Mouse (Mus musculus) ovary, adult 18-20 months (tissue): Measurements from ENCODE around the gene Sgk2.
"Not testable (repeated sequence)": the region's sequence is repeated elsewhere in the genome, so short reads cannot be mapped to it uniquely, and the experiment has no call there.

Source experiments
- DNase-seq: peaks from one replicate; pipeline ENCODE4 v3.0.0; 2022; ENCODE audit warnings: low spot score, mixed read lengths

The Sgk2 gene

DNA sequence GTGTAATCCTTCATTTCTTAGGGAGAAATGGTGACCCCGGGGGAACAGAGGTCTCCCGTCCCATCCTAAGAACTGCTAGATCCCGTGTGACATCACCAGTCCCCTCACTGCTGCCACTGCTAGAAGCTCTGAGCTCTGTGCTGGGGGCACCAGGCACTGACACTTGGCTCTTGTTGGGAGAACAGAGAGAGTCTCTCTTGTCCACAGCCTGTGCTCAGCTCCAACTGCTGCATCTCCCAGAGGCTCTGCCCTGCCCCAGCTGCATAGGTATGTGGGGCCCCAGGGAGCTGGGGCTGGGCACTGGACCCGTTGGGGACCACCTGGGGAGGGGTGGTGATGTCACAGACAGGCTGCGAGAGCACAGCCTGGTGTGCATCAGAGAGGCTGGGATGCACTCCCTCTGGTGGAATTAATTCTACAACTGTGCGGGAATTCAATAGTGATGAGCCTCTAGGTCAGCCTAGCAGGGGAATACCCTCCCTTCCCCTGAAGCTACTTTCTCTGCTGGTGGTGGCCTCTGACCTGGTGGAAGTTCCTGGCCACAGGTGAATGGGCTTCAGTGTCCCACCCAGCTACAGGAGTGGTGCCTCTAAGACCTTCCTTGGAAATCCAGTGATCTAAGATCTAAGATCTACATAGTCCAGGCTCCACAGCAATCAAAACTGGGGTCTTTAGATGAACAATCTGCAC is 4.4 kb downstream of the Sgk2 start:
- DNase-seq = no peak

DNA sequence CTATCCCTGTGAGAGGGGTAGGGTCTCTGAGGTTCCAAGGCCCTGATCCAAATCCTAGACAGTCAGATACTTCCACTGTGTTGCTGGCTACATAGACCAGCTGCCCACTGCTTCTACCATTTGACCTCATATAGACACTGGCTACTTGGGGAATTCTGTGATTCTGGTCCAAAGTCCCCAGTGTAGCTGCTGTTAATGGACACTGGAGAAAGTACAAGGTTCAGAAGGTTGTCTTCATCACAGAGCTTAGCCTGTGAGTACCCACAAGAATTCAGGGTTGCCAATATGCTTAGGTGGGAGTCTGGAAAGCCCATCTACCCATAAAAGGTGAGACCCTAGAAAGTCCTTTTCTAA is 4.9 kb downstream of the Sgk2 start:
- DNase-seq = no peak

DNA sequence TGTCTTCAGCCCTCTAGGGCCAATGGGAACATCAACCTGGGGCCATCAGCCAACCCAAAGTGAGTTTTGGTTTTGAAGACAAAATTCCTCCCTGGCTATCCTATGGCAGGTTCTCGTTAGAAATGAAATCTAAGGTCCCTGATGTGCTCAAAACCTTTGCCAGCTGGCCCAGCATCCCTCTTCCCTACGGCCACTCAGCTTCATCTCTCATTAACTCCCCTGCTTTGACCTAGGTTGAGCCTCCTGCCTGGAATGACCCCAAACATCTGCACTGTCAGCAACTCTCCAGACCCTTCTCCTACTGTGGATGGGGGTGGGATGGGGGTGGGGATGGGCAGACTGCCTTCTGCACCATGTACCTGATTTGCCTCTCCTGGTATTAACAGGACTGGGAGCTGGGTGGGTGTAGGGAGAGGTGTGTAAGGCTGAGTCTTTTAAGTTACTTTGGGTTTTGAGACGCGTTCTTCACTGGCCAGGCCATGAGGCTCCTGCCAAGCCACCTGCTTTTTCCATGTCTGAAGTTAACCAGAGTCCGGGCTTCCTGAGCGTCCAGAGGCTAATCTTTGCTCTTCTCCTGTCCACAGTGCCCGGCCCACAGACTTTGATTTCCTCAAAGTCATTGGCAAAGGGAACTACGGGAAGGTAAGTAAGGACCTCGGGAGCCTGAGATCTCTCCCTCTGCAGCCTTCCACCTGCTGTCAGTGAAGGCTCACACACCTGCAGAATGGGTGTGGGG is 6.9 kb downstream of the Sgk2 start:
- DNase-seq = no peak

DNA sequence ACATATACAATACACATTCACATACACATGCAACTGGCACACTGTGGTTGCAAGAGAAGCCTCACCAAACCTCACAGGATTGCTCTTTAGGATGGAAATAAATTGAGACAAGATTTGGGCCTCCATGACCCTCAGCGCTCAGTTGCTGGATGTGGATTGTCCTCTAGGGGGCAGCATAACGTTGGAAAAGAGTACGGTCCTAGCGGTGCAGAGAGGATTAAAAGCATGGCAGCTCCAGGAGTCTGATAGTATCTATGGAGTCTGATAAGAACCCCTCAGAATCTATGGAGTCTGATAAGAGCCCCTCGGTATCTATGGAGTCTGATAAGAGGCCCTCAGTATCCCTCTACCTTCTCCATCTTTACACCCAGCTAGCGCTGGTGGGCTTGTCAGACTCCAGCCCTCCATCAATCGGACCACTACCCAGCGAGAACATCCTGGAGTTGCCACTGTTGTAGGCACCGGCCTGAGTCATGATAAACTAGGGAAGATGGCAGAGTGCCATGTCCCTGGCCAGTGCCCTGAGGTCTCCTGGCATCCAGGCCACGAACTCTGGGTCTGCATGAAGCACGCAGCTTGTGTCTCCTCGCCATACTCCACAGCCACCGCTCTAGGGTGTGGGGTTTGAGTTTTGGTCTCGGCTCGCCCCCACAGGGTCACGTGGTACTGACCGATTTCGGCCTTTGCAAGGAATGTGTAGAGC is 11.5 kb downstream of the Sgk2 start:
- DNase-seq = no peak

DNA sequence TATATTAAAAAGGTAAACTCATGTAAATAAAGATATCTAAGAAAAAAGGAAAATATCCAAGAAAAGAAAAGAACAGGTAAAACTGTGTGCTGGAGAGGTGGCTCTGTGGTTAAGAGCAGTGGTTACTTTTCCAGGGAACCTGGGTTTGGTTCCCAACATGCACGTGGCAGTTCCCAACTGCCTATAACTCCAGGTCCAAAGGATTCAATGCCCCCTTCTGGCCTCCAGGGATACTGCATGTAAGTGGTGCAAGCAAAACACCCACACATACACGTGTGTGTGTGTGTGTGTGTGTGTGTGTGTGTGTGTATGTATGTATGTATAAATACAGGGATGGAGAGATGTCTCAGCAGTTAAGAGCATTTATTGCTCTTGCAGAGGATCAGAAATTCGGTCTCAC is 12.6 kb downstream of the Sgk2 start:
- DNase-seq = no peak

DNA sequence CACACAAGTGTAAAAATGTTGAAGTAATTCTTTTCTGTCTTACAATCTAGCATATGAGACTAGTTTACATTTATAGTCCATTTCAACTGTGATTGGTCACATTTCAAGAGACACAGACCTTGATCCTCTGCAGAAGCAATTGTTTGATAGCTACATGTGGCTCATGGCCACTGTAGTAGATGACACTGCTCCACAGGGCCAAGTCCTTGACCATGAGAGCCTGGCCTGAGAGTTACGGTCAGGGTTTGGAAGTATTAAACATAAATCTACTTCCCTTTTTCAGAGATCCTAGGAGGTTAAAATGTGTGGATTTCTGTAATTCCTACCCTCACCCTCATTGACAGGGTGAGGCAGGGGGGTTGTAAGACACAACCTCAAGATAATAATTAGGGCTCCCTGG is 13.9 kb downstream of the Sgk2 start:
- no peak for DNase-seq

DNA sequence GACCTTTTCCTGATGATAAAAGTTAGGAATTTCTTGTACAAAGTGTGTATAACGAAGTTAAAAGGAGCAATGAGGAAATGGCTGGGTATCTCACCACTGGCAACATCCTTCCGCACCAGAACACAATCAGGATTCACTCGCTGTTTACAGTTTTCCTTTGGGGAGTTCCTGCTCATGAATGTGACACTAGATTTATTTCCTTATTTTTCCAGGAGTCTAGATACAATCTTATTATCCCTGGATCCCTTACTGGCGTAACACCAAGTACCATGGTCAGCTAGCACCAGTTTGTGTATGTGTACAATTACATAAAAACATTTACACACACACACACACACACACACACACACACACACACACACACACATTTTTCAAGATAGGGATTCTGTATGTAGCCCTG is 20.2 kb downstream of the Sgk2 start:
- no peak for DNase-seq

DNA sequence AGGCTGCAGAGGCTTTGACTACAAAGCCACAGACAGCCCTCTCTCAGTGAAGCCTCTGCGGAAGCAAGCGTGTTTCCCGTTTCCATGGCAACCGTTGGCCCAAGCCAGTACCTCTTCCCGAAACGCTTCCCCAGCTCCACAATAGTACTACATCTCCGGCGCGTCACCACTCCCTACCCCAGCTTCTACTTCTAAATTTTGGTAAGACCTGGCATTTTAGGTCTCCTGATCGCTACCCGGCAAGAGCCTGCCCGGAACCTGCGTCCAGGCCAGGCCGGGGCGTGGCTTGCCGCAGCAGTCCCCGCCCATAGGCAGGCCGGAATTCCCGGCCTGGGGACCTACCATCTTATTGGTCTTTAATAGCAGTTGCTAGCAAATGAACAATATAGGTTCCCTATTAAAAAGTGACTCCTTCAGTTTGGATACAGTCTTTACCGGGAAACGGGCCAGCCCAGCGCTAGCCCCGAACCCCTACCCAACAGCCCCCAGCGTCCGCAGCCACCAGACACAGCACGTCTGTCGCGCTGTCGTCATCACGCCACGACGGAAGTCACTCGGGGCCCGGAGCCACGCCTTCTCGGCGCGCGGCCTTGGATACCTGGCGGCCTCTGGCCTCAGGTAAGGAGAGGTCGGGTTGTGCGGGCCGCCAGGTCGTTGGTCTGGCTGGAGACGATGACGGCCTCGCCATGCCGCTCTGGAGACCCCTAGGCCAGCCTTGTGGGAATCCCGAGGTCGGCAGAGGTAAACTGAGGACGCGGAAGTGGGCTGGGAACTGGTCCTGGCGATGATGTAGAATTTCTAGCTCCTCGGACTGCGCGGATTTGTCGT is 30.0 kb downstream of the Sgk2 start, which contains the start of gene Ift52:
TSS of gene Ift52 (plus strand) at position 439 of the 828 bp plus-strand sequence.
- peak; percentile 78 for DNase-seq

DNA sequence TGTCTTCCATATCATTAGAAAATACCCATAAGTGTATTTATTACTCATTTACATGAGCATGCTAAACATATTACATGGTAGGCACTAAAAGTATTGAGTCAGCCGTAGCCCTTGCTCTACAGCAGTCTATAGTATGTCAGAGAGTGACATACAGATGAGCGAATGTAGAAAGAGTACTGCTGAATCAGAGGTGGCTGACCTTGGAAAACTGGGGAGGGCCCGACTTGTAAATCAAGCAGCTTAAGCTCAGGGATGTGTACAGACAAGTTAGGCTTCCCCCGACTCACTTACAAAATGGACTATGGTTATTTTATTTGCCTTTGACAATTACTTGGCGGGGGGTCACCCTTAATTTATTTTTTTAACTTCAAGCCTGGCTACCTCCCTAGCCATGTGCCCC is 44.2 kb downstream of the Sgk2 start:
- no peak for DNase-seq

DNA sequence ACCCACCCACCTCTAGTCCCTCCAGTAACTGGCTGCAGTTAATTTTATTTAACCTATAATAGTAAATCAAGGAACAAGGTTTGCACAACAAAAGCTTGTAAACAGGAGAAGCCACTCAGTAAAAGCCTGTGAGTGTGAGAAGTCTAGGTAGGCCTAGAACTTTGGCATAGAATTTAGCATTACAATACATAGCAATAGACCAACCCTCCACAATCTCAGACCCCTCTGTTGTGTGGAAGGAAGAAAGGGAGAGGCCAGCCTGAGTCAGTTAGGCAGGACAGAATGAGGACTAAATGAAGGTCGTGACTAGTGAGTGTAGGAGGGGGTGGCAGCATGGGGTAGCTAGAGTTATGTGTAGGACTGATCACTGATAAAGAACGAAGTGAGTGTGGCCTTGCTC is 44.6 kb downstream of the Sgk2 start:
- DNase-seq = no peak

DNA sequence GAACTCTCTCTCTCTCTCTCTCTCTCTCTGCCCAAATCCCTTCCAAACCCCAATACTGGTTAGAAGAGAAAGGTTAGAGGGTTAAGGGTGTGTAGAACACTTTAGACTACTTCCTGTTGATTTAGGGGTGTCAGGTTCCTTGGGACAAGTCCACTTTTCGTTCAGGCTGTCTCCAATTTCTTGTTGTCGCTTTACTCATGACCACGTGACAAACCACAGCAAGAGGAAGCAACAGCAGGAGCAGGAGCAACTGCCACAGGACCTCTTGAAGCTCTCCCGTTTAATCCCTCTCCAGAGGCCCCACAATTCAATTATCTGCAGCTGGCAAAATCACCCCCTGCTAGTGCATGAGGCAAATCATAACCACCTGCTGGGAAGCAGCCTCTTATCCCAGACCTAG is 45.5 kb downstream of the Sgk2 start:
- DNase-seq = no peak

DNA sequence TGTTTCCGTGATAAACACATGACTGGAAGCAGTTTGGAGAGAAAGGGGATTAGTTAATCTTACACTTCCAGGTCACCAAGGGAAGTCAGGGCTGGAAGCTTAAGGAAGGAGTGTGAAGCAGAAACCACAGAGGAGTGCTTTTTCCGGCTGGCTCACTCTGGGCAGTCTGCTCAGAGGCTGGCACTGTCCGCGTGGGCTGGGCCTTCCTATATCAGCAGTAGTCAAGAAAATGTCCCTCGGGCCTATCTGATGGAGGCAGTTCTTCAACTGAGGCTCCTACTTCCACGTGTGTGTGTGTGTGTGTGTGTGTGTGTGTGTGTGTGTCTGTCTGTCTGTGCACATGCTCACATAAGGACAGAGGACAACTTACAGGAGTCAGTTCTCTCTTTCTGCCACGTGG is 52.8 kb downstream of the Sgk2 start:
- no peak for DNase-seq

DNA sequence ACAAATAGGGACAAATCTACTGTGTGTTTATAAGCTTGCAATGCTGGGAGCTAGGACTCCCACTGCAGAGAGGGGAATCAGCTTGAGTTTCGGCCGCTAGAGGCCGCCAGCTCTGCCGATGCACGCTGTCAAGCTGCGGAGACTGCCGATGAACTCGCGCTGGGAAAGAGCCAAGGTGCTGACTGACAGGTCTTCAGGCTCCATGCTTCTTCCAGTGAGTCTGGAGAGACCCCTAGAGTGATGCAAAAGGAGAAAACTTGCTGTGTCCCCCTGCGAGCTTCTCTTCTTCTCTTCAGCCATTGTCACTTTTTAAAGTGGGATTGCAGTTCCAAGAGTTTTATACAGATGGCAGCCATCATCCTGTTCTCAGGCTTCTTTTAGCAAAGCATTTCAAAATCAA is 61.0 kb downstream of the Sgk2 start:
- DNase-seq = peak; percentile 34

DNA sequence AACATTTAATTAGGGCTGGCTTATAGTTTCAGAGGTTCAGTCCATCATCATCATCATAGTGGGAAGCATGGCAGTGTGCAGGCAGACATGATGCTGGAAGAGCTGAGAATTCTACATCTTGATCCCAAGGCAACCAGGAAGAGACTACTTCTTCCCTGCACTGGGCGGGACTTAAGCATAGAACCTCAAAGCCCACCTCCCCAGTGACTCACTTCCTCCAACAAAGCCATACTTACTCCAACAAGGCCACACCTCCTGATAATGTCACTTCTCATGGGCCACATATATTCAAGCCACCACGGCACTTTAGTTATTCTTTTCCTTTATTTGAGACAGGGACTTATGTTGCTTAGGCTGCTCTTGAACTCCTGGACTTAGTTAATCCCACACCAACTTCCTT is 62.0 kb downstream of the Sgk2 start:
- no peak for DNase-seq

DNA sequence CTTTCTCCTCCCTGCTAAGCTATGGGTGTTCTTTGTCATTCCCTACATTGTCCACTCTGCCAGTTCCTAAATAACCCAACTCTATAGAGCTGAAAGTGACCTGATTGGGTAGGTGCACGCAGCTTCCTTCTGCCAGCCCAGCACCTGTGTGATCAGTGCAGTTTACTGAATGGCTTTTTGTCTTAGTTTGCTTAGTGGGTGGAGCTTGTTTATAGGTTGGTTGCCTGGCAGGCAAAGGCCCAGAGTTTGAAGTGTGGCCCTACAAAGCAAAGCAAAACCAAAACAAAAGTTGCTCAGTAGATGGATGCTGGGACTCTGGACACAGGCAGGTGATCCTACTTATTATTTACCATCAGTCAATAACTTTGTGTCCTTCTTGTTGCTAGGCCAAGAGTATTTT is 64.6 kb downstream of the Sgk2 start:
- DNase-seq = no peak

DNA sequence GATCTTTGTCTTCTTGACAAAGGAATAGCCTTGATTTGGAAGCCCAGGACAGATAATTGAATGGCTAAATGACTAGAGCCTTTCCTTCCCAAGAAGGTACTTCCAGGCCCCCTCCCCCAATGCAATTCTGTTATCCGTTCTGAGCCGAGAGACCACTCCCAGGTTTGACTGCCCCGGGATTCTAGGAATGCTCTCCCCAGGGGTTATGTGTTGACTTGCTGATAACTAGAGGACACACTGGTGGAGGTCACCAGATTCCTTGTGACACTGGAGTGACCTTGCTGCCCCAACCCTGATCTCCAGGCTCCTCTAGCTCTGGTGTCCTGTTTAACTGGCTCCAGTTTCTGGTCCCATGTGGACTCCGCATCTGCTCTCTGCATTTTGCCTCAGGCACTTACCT is 65.0 kb downstream of the Sgk2 start:
- DNase-seq = no peak

DNA sequence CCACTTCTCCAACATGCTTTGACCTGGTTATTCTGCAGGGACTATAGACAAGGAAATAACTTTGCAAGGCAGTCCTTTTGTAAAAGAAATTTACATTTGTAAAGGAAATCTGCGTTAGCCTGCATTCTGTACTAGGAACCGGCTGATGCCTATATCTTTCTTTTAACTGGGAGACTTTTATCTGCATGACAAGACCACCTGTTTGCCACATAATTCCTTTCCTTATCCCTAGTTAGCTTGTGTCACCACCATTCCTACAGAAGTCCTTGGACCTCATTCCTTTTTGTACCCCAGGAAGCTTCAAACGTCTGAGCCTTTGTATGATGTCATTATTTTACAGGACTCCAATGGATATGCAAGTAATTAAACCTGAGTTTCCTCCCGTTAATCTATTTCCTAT is 65.7 kb downstream of the Sgk2 start:
- no peak for DNase-seq

DNA sequence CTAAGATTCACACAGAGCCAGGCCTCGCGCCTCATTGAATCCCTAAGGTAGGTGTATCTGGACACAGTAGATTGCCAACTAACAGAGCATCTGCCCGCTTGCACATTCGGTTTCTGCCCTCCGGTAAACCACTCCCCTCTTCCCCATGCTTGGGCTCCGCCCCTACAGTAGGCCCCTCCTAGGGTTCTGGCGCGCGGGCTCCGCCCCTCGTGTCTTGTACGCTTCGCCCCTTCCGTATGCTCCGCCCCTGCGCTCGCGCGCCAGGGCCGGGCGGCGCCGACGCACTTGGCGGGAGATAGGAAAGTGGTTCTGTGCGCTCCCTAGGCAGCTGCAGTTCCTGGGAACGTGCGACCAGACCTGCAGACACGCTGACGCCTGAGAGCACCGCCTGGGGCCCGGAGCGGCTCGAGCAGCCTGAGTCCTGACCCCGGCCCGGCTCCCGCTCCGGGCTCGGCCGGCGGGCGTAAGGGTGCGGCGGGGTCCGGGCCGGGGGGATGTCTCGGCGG is 67.3 kb downstream of the Sgk2 start, which contains the start of gene Mybl2:
TSS of gene Mybl2 (plus strand) at position 353 of the 506 bp plus-strand sequence.
- peak; percentile 91 for DNase-seq

DNA sequence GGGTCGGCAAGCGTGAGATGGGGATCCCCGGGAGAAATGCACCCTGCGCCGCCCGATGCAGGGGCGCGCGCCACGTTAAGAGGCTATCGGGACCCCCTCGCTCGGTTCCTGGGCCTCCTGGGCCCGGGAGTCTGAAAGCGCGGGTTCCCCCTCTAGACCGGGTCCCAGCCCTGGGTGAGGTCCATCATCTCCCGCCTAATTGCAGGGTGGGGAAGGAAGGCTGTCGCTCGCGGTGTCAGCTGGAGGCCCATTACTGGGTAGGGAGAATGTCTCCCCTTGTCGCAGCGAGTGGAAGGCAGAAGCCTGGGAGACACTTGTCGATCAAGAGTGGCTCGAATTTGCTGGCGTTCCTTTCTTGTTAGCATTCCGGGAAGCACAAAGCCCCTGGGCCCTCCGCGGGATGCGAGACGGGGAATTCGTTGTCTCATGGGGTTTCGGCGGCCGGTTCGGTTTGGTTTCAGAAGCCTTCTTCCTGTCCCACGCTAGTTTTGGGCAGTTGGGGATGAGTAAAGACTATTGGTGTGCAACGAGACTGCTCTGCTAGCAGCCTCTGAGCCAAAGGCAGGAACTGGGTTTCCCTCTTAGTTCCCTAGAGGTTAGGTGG is 67.9 kb downstream of the Sgk2 start:
- DNase-seq = no peak

DNA sequence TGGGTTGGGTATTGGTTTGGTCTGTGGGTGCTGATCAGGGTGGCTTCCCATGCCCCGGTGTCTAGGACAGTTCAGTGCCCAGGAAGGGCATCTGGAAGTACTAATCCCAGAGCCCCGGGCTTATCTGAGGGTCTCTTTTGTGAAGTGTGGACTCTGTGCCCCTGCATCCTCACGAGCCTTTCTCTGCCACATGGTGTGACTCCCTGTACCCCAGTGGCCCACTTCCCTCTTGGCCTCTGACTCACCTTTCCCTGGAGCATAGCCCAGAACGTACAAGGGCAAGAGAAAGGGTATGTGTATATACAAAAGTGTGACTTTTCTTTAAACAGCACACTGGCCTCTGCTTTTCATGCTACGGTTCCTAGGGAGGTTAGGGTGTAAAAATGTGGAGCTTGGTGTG is 68.6 kb downstream of the Sgk2 start:
- no peak for DNase-seq

DNA sequence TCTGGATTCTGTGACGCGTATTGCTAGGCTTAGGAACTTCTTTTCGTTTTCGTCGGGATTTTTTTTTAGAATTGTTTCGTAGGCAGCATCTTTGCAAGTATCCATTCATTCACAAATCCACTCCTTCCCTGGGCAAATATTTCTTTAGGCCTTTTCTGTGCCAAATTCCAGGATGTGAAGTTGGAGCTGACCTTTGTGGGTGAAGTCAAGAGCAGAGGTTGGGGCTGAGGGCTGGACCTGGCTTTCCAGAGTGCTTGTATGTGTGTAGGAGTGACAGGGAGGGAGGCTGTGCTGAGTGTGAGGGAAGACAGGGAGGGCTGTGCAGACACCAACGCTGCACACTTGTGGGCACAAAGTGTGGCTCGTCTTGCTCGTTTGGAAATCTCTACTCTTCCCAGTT is 69.5 kb downstream of the Sgk2 start:
- no peak for DNase-seq

DNA sequence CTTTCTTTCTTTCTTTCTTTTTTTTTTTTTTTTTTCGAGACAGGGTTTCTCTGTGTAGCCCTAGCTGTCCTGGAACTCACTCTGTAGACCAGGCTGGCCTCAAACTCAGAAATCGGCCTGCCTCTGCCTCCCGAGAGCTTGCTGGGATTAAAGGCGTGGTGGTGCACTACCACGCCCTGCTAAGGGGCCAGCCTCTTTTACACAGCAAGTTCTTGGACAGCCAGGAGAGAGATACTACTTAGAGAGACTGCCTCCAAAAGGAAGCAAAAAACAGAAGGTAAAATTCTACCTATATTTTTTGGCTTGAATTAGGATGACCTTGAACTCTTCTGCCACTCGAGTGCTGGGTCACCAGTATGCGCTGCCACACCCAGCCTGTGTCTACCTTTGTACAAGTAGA is 71.9 kb downstream of the Sgk2 start:
- DNase-seq = not testable (repeated sequence)
